Mouse (Mus musculus): ENCODE data around the gene Prdm16. TPM values are rescaled to one million over a fixed set of nuclear protein-coding genes. Genes with fewer than 3 reads are reported as not detected.

Gene Prdm16
- total RNA-seq, 4 experiments from 2014 or later: 2.9 to 5.5 (median 3.8) TPM

- no peak for DNase-seq
Measured at GRCm38 (mm10) chr4:154602409-154602808, 34.3 kb downstream of the Prdm16 start.

DNA sequence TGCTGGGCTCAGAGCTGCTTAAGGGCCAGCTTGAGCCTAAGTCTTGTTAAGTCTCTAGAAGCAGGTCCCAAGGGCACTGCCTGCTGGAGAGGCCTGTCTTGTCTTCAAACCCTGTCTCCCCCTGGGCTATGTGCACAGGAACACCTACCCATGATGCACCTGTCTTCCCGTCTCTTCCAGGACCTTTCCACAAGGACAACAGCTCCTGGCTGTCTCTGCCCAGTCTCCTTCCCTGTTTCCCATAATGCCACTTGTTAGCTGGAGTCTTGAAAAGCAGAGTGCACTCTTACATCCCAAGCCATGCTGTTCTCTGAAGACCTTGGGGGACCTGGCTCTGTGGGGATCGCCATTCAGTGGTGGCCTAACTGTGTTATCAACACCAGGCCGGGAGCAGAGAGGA lies 35.7 kb downstream of the Prdm16 start:
- no peak for DNase-seq

- DNase-seq: no peak
Measured at GRCm38 (mm10) chr4:154599977-154600376, 36.7 kb downstream of the Prdm16 start.

GRCm38 (mm10) chr4:154598357-154598756 lies 38.3 kb downstream of the Prdm16 start:
- DNase-seq: no peak

- no peak for DNase-seq
Measured at GRCm38 (mm10) chr4:154596805-154597204, 39.9 kb downstream of the Prdm16 start.

- no peak for DNase-seq
Measured at GRCm38 (mm10) chr4:154594761-154595556, 41.7 kb downstream of the Prdm16 start.

GRCm38 (mm10) chr4:154594116-154594760 lies 42.4 kb downstream of the Prdm16 start:
- no peak for DNase-seq

DNA sequence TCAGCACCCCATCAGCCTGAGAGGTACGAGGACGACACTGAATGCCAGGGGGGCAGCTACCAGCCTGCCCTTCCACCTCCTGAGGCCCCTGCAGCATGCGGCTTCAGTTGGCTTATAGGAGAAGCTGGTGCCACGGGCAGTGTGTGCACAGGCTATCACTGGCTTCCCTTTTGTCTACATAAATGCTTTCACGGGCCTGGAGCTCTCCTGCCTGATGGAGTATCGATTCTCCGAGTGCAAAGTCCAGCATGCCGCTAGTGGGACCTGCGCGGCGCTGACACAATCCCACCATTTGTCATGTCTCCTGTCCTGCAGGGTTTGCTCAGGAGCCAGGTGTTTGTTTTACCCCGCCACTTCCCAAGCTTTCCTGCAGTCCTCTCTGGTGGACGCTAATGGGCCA lies 44.1 kb downstream of the Prdm16 start:
- DNase-seq: no peak

DNA sequence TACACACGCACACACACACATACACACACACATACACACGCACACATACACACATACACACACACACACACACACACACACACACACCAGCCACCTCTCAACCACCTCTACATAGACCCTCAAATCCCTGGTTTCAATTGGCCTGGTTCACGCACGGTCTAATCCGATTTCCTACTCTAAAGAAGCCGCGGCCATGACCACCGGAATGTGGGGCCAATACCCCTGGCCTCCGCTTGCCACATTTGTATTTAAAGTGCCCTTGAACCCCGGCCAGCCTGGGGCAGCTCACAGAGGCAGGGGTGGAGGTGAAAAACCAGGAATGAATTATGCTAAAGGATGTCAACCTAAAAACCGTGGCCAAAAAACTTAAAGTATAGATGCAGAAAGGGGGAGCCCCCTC lies 45.8 kb downstream of the Prdm16 start:
- DNase-seq: no peak

DNA sequence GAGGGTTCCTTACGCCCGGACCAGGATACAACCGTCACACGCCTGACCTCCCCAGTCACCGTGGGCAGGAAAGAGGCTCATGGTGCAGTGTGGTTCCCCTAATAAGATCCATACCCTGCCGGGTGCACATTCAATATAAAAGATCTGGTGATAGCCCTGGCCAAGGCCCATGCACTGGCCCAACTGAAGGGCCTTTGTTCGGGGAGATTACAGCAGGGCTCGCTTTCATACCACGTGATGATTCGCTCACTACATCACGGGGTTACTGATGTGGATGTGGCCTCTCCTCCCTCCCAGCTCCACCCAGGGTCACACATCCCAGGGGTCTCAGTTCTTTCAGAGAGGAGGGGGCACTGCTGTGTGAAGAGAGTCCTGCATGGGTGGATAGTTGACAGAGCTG lies 50.3 kb downstream of the Prdm16 start:
- no peak for DNase-seq

- no peak for DNase-seq
Measured at GRCm38 (mm10) chr4:154585779-154586178, 50.9 kb downstream of the Prdm16 start.

- no peak for DNase-seq
Measured at GRCm38 (mm10) chr4:154583712-154584111, 53.0 kb downstream of the Prdm16 start.

- DNase-seq: no peak
Measured at GRCm38 (mm10) chr4:154582607-154583236, 54.0 kb downstream of the Prdm16 start.

- no peak for DNase-seq
Measured at GRCm38 (mm10) chr4:154581261-154581886, 55.3 kb downstream of the Prdm16 start.

GRCm38 (mm10) chr4:154574208-154574875 lies 62.3 kb downstream of the Prdm16 start:
- DNase-seq: no peak

- DNase-seq: no peak
Measured at GRCm38 (mm10) chr4:154570451-154570881, 66.2 kb downstream of the Prdm16 start.

DNA sequence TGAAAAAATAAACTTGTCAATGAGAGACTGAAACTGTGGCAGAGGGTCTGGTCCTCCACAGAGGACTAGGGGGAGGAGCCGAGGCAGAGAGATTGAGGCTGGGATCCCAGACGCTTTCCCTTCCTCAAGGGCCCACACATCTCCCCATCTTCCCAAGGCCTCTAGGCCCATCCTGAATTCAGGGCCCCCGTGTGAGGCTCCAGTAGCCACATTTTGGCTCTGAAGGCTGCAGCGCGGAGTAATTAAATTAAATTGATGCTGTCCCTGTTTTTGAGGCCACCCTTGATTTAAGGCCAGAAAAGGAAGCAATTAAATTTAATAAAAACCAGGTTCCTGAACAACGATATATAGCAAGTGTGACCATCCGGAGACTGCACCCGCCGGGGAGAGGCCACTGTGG lies 66.8 kb downstream of the Prdm16 start:
- no peak for DNase-seq

DNA sequence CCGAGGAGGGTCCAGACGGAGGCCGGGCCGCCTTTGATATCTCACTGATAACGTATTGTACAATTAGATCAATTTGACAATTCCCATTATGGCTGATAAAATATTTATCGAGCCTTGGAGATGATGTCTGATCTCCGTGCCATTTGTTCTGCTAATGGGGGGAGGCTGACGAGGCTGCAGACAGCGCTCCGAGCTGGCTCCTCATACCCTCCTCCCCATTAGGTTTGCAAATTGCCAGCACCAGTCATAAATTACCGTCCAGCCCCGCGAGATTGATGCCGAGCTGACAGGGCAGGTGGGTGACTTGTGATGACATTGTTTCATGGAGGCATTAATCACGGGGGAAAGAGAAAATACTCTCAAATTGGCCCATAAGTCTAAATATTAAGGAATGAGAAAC lies 67.9 kb downstream of the Prdm16 start:
- no peak for DNase-seq

GRCm38 (mm10) chr4:154567942-154568341 lies 68.7 kb downstream of the Prdm16 start:
- no peak for DNase-seq

DNA sequence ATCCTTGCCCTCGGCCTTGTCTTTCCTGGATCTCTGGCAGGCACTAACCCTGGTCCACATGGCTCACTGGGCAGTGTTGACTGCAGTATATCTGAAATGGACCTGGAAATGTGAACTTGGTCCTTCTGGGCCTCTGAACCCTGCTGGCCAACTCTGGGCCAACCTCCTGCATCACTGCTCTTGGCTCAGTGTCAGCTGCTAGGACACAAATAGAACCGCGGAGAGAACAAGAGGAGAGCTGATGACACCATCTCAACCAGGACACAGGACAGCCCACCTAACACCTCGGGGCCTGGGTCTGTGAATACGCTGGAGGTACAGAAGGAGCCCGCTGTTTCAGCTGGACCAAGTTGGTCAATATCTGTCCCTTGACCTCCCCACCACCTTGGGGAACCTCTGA lies 73.5 kb downstream of the Prdm16 start:
- DNase-seq: no peak

DNA sequence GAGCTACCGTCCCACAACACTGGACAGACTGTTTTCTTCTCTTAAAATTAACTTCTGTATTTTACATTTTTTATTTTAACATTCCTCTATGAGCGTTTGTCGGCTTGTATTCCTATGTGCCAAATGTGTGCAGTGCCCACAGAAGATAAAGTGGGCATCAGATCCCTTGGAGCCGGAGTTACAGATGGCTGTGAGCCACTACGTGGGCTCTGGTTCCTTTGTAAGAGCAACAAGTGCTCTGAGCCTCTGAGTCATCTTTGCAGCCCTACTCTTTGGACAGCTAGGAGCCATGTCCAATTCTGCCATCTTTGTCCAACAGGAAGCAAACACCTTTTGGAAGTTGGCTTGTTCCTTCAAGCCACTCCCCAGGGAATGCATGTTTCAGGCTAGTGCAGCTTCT lies 78.6 kb downstream of the Prdm16 start:
- no peak for DNase-seq

- no peak for DNase-seq
Measured at GRCm38 (mm10) chr4:154557168-154557567, 79.5 kb downstream of the Prdm16 start.

DNA sequence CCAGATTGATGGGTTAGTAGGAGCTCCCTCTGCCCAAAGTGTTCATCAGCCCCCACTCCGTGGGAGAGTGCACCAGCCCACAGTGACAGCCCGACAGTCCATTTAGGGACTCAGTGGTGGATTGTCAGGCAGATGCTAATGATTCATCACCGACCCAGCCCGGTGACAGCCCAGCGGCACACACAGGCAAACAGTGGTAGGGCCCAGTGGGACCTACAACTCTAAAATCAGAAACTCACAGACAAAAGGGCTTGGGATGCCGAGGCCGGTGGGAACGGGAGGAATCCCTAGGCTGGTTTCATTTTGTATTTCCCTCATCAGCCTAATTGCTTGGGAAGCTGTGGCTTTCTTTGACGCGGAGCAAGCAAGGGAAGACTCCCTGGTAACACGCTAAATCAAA lies 80.3 kb downstream of the Prdm16 start:
- no peak for DNase-seq
